Mouse (Mus musculus) hindbrain, embryonic 16.5 days (tissue): ENCODE measurements around the gene Elobl. TPM values are rescaled to one million over a fixed set of nuclear protein-coding genes. Genes with fewer than 3 reads are reported as not detected.
"Not testable (repeated sequence)": the region's sequence is repeated elsewhere in the genome, so short reads cannot be mapped to it uniquely, and the experiment has no call there.

Source experiments
- ATAC-seq: fragments of 200-750 bp; cut with Nextera tagmentation; 2 replicates; pipeline ENCODE4 v1.8.0; 2017; ENCODE audit warnings: moderate TSS enrichment, moderate library complexity
- H3K27ac ChIP-seq: fragments of 300-500 bp; sonication (generic); 2 replicates; pipeline ENCODE4 v1.5.1; 2014; ENCODE audit warnings: low read depth, mild to moderate bottlenecking, control low read depth, low read length, moderate library complexity
- H3K27me3 ChIP-seq: fragments of 300-500 bp; sonication (generic); replicated peaks from 2 replicates; pipeline ENCODE4 v1.6.1; 2014; ENCODE audit warnings: low read length; ENCODE audit not compliant: control insufficient read depth, insufficient read depth
- H3K36me3 ChIP-seq: fragments of 300-500 bp; sonication (generic); 2 replicates; pipeline ENCODE4 v1.6.1; 2014; ENCODE audit warnings: mild to moderate bottlenecking, low read length, moderate library complexity, mixed read lengths; ENCODE audit not compliant: control insufficient read depth, insufficient read depth
- H3K4me1 ChIP-seq: fragments of 300-500 bp; sonication (generic); 2 replicates; pipeline ENCODE4 v1.6.1; 2014; ENCODE audit warnings: low read depth, low read length; ENCODE audit not compliant: control insufficient read depth, insufficient read depth
- H3K4me2 ChIP-seq: fragments of 300-500 bp; sonication (generic); 2 replicates; pipeline ENCODE4 v1.6.1; 2014; ENCODE audit warnings: mild to moderate bottlenecking, low read length, control low read depth, moderate library complexity
- H3K4me3 ChIP-seq: fragments of 300-500 bp; sonication (generic); 2 replicates; pipeline ENCODE4 v1.5.1; 2014; ENCODE audit warnings: mild to moderate bottlenecking, low read length, control low read depth, moderate library complexity
- H3K9ac ChIP-seq: fragments of 300-500 bp; sonication (generic); 2 replicates; pipeline ENCODE4 v1.6.1; 2014; ENCODE audit warnings: low read depth, mild to moderate bottlenecking, control low read depth, low read length, moderate library complexity
- H3K9me3 ChIP-seq: fragments of 300-500 bp; sonication (generic); 2 replicates; pipeline ENCODE4 v1.6.1; 2014; ENCODE audit warnings: mild to moderate bottlenecking, low read length, moderate library complexity; ENCODE audit not compliant: control insufficient read depth
- WGBS: fragments of 180-500 bp; shearing (Covaris S2); extraction: QIAGEN DNeasy Blood & Tissue Kit; methylation state at CpG from one replicate; pipeline ENCODE4 v1.1.7; 2014; 5-methylcytosine and 5-hydroxymethylcytosine counted together
- polyA plus RNA-seq: library from polyadenylated mRNA; unstranded; fragments of >200 nt; fragmentation: Nextera tagmentation; extraction: Ambion mirVana; gene quantifications from 2 replicates; pipeline ENCODE4 v1.2.1, GENCODE M21; 2015

Elobl gene
- polyA plus RNA-seq, 1 experiment from 2014 or later, result not detected

GRCm38 (mm10) chr11:89002621-89003020 lies 35.9 kb upstream of the Elobl start:
- no peak overlapping the region for H3K4me3 ChIP-seq
- peaks cover 3% of the 10 kb centered on the region; the same call in 1 of the 2 replicates for H3K4me1 ChIP-seq
- whole genome bisulfite sequencing, result 65% methylated on average over 5 of the region's 5 CpGs
- no peak overlapping the region for H3K27ac ChIP-seq
- no peaks in the 10 kb centered on the region for H3K36me3 ChIP-seq
- peak overlapping the region; percentile 2 for H3K4me2 ChIP-seq
- no peaks in the 10 kb centered on the region for H3K9me3 ChIP-seq
- H3K9ac ChIP-seq, result no peak overlapping the region
- peaks cover 21% of the 10 kb centered on the region for H3K27me3 ChIP-seq
- peak; percentile 34; the same call in 1 of the 2 replicates for ATAC-seq

GRCm38 (mm10) chr11:89002068-89002467 lies 35.3 kb upstream of the Elobl start:
- ATAC-seq, result no peak
- Histone ChIP-seq H3K9ac (no peak overlapping the region), H3K4me3 (no peak overlapping the region), H3K27me3 (peaks cover 21% of the 10 kb centered on the region), H3K9me3 (no peaks in the 10 kb centered on the region), H3K4me1 (peaks cover 3% of the 10 kb centered on the region; the same call in 1 of the 2 replicates), H3K4me2 (0 out of 2 replicates have a peak overlapping the region, but pooled peaks have one; percentile 3), H3K36me3 (no peaks in the 10 kb centered on the region), H3K27ac (no peak overlapping the region)
- WGBS, result 88% methylated on average over 5 of the region's 5 CpGs

- Histone ChIP-seq H3K4me1 (peaks cover 3% of the 10 kb centered on the region; the same call in 1 of the 2 replicates), H3K4me2 (no peak overlapping the region), H3K36me3 (no peaks in the 10 kb centered on the region), H3K9me3 (no peaks in the 10 kb centered on the region), H3K27ac (no peak overlapping the region), H3K4me3 (no peak overlapping the region), H3K9ac (no peak overlapping the region), H3K27me3 (peaks cover 21% of the 10 kb centered on the region)
- no peak for ATAC-seq
- 95% methylated on average over 7 of the region's 7 CpGs for WGBS
Measured at GRCm38 (mm10) chr11:89001569-89001968, 34.8 kb upstream of the Elobl start.

GRCm38 (mm10) chr11:89000527-89000819 lies 33.7 kb upstream of the Elobl start:
- Histone ChIP-seq H3K9ac (no peak overlapping the region), H3K27me3 (peaks cover 21% of the 10 kb centered on the region), H3K27ac (no peak overlapping the region), H3K36me3 (no peaks in the 10 kb centered on the region), H3K9me3 (no peaks in the 10 kb centered on the region), H3K4me3 (no peak overlapping the region), H3K4me1 (peaks cover 3% of the 10 kb centered on the region; the same call in 1 of the 2 replicates), H3K4me2 (no peak overlapping the region)
- no peak for ATAC-seq

GRCm38 (mm10) chr11:88999723-89000526 lies 33.2 kb upstream of the Elobl start:
- H3K27ac ChIP-seq, result no peak overlapping the region; the same call in 1 of the 2 replicates
- peaks cover 3% of the 10 kb centered on the region; the same call in 1 of the 2 replicates for H3K4me1 ChIP-seq
- H3K27me3 ChIP-seq, result peaks cover 21% of the 10 kb centered on the region
- H3K36me3 ChIP-seq, result no peaks in the 10 kb centered on the region
- H3K9me3 ChIP-seq, result no peaks in the 10 kb centered on the region
- peak overlapping the region; percentile 42 for H3K4me3 ChIP-seq
- H3K9ac ChIP-seq, result peak overlapping the region; percentile 51; the same call in 1 of the 2 replicates
- WGBS, result 26% methylated on average over 33 of the region's 33 CpGs
- ATAC-seq, result no peak
- H3K4me2 ChIP-seq, result peak overlapping the region; percentile 55

GRCm38 (mm10) chr11:88998974-88999722 lies 32.4 kb upstream of the Elobl start, which contains the start of gene Trim25:
Gene Trim25, plus strand, starts transcription at chr11:88999376.
- Histone ChIP-seq H3K27me3 (peaks cover 21% of the 10 kb centered on the region), H3K27ac (no peak within 1 kb of the TSS; the same call in 1 of the 2 replicates), H3K4me3 (peak within 1 kb of the TSS; percentile 42), H3K4me2 (peak within 1 kb of the TSS; percentile 55), H3K9ac (peak within 1 kb of the TSS; percentile 51; the same call in 1 of the 2 replicates), H3K36me3 (no peaks in the 10 kb centered on the region), H3K9me3 (no peaks in the 10 kb centered on the region), H3K4me1 (peaks cover 3% of the 10 kb centered on the region; the same call in 1 of the 2 replicates)
- ATAC-seq, result peak; percentile 42; the same call in 1 of the 2 replicates
- 3% methylated on average over 48 of the region's 48 CpGs for WGBS

- Histone ChIP-seq H3K27me3 (peaks cover 21% of the 10 kb centered on the region), H3K36me3 (no peaks in the 10 kb centered on the region), H3K4me3 (no peak overlapping the region), H3K4me1 (peaks cover 3% of the 10 kb centered on the region; the same call in 1 of the 2 replicates), H3K27ac (no peak overlapping the region), H3K4me2 (no peak overlapping the region; the same call in 1 of the 2 replicates), H3K9ac (no peak overlapping the region), H3K9me3 (no peaks in the 10 kb centered on the region)
- 18% methylated on average over 3 of the region's 3 CpGs for WGBS
- no peak for ATAC-seq
Measured at GRCm38 (mm10) chr11:88998406-88998805, 31.7 kb upstream of the Elobl start.

- not testable (repeated sequence) for ATAC-seq, H3K4me2 ChIP-seq, H3K9ac ChIP-seq, H3K4me3 ChIP-seq, H3K9me3 ChIP-seq, H3K36me3 ChIP-seq, H3K27ac ChIP-seq, H3K4me1 ChIP-seq
- peaks cover 21% of the 10 kb centered on the region for H3K27me3 ChIP-seq
- 91% methylated on average over 5 of the region's 5 CpGs for WGBS
Measured at GRCm38 (mm10) chr11:88997343-88997742, 30.6 kb upstream of the Elobl start.

- peaks cover 21% of the 10 kb centered on the region for H3K27me3 ChIP-seq
- H3K27ac ChIP-seq, result no peak overlapping the region; the same call in 1 of the 2 replicates
- no peak overlapping the region for H3K4me3 ChIP-seq
- H3K4me2 ChIP-seq, result no peak overlapping the region
- no peak overlapping the region for H3K9ac ChIP-seq
- no peaks in the 10 kb centered on the region for H3K9me3 ChIP-seq
- no peaks in the 10 kb centered on the region for H3K36me3 ChIP-seq
- H3K4me1 ChIP-seq, result peaks cover 3% of the 10 kb centered on the region; the same call in 1 of the 2 replicates
- ATAC-seq, result no peak
- WGBS, result 75% methylated on average over 7 of the region's 7 CpGs
Measured at GRCm38 (mm10) chr11:88996427-88996826, 29.7 kb upstream of the Elobl start.
